Mouse (Mus musculus) ovary, postnatal 10 days (tissue): ENCODE measurements around the gene Zfp319.
"Not testable (repeated sequence)": the region's sequence is repeated elsewhere in the genome, so short reads cannot be mapped to it uniquely, and the experiment has no call there.

Experiments used
- DNase-seq: peaks from one replicate; pipeline ENCODE4 v3.0.0; 2022; ENCODE audit warnings: low spot score

Gene Zfp319

GRCm38 (mm10) chr8:95331720-95332436 lies at the start of gene Zfp319, which contains the start of gene Usb1:
Zfp319 (minus strand) TSS chr8:95331950.
Usb1 (plus strand) TSS chr8:95332284.
- DNase-seq: peak; percentile 91

DNA sequence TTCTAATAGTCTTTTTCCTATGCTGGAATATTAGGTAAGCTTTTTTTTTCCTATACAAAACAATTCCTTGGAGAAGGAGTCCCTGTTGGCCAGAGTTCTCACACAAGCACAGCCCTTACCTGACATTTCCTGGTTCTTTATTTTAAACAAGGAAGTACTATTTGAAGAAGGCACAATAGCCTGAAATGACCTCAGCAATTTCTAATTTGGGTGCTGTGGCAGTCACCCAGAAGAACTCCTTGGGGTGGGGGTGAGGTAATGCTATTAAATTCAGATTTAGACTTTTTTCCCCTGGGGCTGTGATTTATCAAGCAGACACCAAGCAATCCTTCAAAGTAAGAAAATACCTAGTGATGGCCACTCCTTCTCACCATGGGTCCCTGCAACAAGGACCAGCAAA lies 49.2 kb upstream of the Zfp319 start:
- DNase-seq: no peak

DNA sequence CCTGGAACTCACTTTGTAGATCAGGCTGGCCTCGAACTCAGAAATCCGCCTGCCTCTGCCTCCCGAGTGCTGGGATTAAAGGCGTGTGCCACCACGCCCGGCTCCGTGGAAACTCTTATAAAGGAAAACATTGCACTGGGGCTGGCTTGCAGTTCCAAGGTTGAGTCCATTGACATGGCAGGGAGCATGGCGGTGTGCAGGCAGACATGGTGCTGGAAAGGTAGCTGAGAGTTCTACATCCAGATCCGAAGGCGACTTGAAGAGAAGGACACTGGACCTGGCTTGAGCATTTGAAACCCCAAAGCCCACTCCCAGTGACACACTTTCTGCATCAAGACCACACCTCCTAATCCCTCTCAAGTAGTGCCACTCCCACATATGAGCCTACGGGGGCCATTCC lies 47.2 kb upstream of the Zfp319 start:
- not testable (repeated sequence) for DNase-seq

- no peak for DNase-seq
These were observed 46.1 kb upstream of the Zfp319 start for GRCm38 (mm10) chr8:95377863-95378291.

- no peak for DNase-seq
These were observed 45.4 kb upstream of the Zfp319 start for GRCm38 (mm10) chr8:95377101-95377500.

DNA sequence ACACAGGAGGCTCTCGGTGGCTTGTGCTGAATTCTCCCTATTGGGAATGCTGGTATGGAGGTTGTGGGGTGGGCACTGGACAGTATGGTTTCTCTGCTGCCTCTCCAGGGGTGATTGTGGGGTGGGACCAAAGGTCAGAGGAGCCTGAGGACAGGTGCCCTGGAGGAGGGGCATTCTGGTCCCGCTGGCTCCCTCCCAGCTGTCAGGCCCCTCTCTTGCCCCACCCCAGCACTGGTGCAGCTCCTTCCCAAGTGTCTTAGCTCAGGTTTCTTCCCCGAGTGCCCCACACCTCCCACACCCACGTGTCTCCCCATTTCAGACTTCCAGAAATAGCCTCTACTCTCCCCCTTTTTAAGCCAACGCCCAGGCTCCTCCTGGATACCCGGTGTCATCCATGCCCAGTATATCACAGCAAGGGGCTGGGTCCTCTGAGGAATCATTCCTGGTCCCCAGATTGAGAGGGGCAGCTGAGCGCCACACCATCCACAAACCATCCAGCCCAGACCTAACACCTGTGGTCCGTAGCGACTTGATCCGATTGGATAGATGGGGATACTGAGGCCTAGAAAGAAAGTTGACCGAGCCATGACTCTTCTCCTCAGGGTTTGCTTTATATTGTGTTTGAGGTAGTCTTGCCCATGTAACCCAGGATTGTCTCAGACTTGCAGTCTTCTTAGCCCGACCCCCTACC lies 44.7 kb upstream of the Zfp319 start:
- no peak for DNase-seq

DNA sequence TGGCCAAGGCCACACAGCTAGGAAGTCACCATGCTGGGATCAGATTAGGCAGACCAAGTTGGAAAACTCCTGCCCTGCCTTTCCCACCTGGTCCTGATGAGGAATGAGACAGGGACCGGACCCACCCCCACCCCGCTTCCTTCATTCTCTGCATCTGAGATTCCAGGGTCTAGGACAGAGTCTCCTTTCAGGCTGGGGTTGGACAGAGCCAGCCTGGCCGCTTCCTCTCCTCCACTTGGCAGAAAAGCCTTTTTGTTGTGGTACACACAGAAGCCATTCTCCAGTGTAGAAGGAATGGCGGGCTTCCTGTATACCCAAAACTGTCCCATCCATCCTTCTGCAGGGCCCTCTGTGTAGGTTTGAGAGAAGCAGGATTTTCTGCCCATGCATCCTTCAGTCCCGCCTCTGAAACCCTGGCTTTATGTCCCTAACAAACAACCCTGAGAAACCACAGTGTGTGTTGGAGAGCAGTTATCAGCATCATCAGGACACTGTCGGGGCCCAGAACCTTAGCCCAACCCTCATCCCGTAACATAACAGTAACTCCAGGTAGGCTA lies 43.7 kb upstream of the Zfp319 start:
- DNase-seq: no peak

- DNase-seq: no peak
These were observed 42.7 kb upstream of the Zfp319 start for GRCm38 (mm10) chr8:95374429-95374828.

- no peak for DNase-seq
These were observed 41.7 kb upstream of the Zfp319 start for GRCm38 (mm10) chr8:95373389-95374002.

GRCm38 (mm10) chr8:95369581-95370326 lies 38.0 kb upstream of the Zfp319 start:
- DNase-seq: no peak

GRCm38 (mm10) chr8:95363849-95364248 lies 32.1 kb upstream of the Zfp319 start:
- no peak for DNase-seq

- no peak for DNase-seq
These were observed 30.5 kb upstream of the Zfp319 start for GRCm38 (mm10) chr8:95362272-95362671.

- no peak for DNase-seq
These were observed 29.2 kb upstream of the Zfp319 start for GRCm38 (mm10) chr8:95361016-95361341.

- DNase-seq: no peak
These were observed 28.6 kb upstream of the Zfp319 start for GRCm38 (mm10) chr8:95360181-95361015.

- DNase-seq: no peak
These were observed 27.0 kb upstream of the Zfp319 start for GRCm38 (mm10) chr8:95358550-95359411.

DNA sequence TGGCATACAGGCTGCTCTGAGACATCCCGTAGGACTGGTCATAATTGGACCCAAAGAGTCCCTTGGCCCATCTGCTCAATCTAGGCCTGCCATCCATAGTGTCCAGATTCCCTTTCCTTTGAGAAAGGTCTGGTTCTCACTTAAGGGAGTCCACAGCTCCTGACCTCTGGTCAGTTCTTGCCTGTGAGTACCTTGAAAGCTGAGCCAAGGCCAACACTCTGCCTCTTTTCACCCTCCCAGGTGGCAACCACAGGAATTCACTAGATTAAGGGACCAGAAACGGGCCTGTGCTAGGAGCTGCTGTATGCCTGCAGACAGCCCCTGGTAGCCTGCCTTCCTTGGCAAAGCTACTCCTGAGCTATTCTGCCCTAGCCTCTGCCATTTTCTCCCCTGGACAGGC lies 22.9 kb upstream of the Zfp319 start:
- DNase-seq: no peak

DNA sequence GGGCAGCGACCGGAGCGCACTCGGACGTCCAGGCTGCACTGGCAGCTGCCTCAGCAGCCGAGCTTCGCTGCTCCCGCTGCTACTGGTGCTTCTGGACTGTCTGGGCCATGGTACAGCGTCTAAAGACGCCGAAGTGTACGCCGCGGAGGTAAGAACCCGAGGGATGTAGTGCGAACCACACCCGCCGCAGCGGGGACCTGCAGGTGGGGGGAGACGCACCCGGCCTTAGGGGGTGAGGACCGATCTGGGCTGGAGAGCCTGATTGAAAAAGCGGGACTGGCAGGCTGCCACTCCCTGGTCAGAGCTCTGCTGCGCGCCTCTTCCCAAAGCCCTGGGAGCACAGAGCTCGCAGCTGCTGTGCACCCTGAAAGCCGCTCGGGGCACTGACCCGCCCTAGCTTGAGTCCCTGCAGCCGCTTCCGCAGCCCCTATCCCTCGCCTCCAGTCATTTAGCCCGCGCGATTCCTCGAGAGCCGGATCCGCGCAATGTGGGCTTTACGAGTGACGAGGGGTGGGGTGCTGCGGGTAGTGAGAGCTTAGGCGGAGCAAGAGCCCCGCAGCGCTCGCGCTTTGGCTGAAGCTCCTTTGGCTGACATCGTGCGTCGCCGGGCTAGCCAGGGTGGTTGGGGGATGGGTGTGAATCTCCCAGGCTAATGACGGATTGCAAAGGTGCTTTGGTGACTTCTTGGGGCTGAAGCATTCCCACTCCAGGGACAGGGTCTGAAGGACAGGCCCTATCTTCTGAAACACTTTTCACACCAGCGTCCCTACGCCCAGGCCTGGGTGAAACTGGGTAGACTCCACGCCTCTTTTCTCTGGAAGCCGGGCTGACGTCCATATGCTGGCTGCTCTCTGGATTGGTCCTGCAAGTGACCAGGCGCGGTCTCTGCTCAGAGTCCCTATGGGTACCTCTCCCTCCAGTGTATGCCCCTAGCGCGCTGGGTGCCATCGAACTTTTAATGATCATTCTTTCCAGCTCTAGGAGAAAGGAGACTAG lies 21.4 kb upstream of the Zfp319 start:
- DNase-seq: no peak

DNA sequence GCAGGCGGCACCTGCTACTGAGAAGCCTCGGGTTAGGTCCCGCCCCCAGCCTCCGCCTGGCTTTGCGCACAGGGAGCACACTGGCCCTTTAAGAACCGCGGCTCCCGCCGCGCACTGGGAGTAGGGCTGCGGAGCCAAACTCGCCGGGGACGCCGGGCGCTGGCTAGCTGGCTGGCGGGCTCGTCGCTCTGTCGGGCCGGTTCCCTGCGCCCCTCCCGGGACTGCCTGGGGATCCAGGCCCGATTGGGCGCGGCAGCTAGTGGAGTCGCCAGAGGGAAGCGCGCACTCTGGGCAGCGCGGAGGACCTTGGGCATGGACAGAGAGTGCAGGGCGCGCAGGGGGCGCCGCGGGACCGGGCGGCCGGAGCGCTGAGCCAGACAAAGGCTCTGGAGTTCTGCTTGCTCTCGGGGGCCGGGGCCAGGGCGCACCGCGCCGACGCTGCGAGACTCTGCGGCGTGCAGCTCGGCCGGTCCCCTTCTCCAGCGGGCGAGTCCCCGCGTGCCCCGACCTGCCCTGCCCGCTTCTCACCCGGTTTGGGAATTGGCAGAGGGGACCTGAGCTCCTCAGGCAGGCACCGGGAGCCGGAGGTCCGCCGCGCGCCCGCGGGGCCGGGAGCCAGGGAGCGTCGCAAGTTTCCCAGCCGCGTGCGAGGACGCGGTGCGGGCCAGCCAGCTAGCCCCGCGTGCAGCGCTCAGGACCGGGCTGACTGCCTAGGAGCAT lies 20.6 kb upstream of the Zfp319 start, which contains the start of gene Mmp15:
Gene Mmp15, plus strand, starts transcription at position 118 of the 720 bp plus-strand sequence.
- peak; percentile 62 for DNase-seq
